Mouse (Mus musculus): ENCODE data around the gene Gm20388. TPM values are rescaled to one million over a fixed set of nuclear protein-coding genes. Genes with fewer than 3 reads are reported as not detected.

The Gm20388 gene
- polyA plus RNA-seq, 1 experiment from 2014 or later, result not detected

- no peak for ATAC-seq (ENCODE audit: extremely low read depth, insufficient number of reproducible peaks, low FRiP score, low TSS enrichment)
- no peak overlapping the region for H3K4me3 ChIP-seq
- H3K9me3 ChIP-seq, result no peaks in the 10 kb centered on the region
- peaks cover 44% of the 10 kb centered on the region for H3K4me1 ChIP-seq
- no peak overlapping the region for H3K4me2 ChIP-seq
- WGBS, result 49% methylated on average over 9 of the region's 9 CpGs
- no peaks in the 10 kb centered on the region for H3K36me3 ChIP-seq
- H3K27ac ChIP-seq (replicated peaks), result peak overlapping the region; percentile 21
- 0 out of 2 replicates have a peak overlapping the region, but pooled peaks have one; percentile 3 for H3K9ac ChIP-seq
- peaks cover 11% of the 10 kb centered on the region for H3K27me3 ChIP-seq (replicated peaks)
These were observed 1964.9 kb downstream of the Gm20388 start for GRCm38 (mm10) chr8:121875517-121875916.

- no peaks in the 10 kb centered on the region for H3K9me3 ChIP-seq
- no peak overlapping the region for H3K4me3 ChIP-seq
- no peak for ATAC-seq (ENCODE audit: extremely low read depth, insufficient number of reproducible peaks, low FRiP score, low TSS enrichment)
- peaks cover 51% of the 10 kb centered on the region for H3K4me1 ChIP-seq
- 55% methylated on average over 5 of the region's 5 CpGs for WGBS
- no peak overlapping the region for H3K27ac ChIP-seq (replicated peaks)
- peaks cover 11% of the 10 kb centered on the region for H3K27me3 ChIP-seq (replicated peaks)
- no peak overlapping the region; the same call in 1 of the 2 replicates for H3K9ac ChIP-seq
- no peak overlapping the region for H3K4me2 ChIP-seq
- peaks cover 3% of the 10 kb centered on the region for H3K36me3 ChIP-seq
These were observed 1966.6 kb downstream of the Gm20388 start for GRCm38 (mm10) chr8:121877212-121877611.

- H3K27me3 ChIP-seq (replicated peaks), result peaks cover 7% of the 10 kb centered on the region
- whole genome bisulfite sequencing, result 84% methylated on average over 7 of the region's 7 CpGs
- peaks cover 10% of the 10 kb centered on the region for H3K36me3 ChIP-seq
- no peak overlapping the region for H3K4me3 ChIP-seq
- H3K27ac ChIP-seq (replicated peaks), result no peak overlapping the region
- H3K4me1 ChIP-seq, result peaks cover 46% of the 10 kb centered on the region
- ATAC-seq (ENCODE audit: extremely low read depth, insufficient number of reproducible peaks, low FRiP score, low TSS enrichment), result no peak
- H3K4me2 ChIP-seq, result no peak overlapping the region
- H3K9me3 ChIP-seq, result no peaks in the 10 kb centered on the region
- H3K9ac ChIP-seq, result no peak overlapping the region
These were observed 1967.3 kb downstream of the Gm20388 start for GRCm38 (mm10) chr8:121877828-121878480.

- H3K9ac ChIP-seq, result no peak overlapping the region
- H3K4me3 ChIP-seq, result no peak overlapping the region
- ATAC-seq (ENCODE audit: extremely low read depth, insufficient number of reproducible peaks, low FRiP score, low TSS enrichment), result no peak
- no peak overlapping the region for H3K4me2 ChIP-seq
- no peaks in the 10 kb centered on the region for H3K9me3 ChIP-seq
- peaks cover 28% of the 10 kb centered on the region for H3K36me3 ChIP-seq
- 90% methylated on average over 3 of the region's 3 CpGs for WGBS
- no peak overlapping the region for H3K27ac ChIP-seq (replicated peaks)
- H3K27me3 ChIP-seq (replicated peaks), result no peaks in the 10 kb centered on the region
- H3K4me1 ChIP-seq, result peaks cover 36% of the 10 kb centered on the region
These were observed 1969.1 kb downstream of the Gm20388 start for GRCm38 (mm10) chr8:121879712-121880111.

- peaks cover 39% of the 10 kb centered on the region for H3K36me3 ChIP-seq
- H3K4me1 ChIP-seq, result peaks cover 25% of the 10 kb centered on the region
- 17% methylated on average over 1 of the region's 1 CpGs for WGBS
- peak overlapping the region; percentile 65 for H3K27ac ChIP-seq (replicated peaks)
- no peak overlapping the region for H3K4me2 ChIP-seq
- no peaks in the 10 kb centered on the region for H3K9me3 ChIP-seq
- H3K4me3 ChIP-seq, result no peak overlapping the region
- H3K9ac ChIP-seq, result no peak overlapping the region
- ATAC-seq (ENCODE audit: extremely low read depth, insufficient number of reproducible peaks, low FRiP score, low TSS enrichment), result peak; percentile 8; the same call in 1 of the 2 replicates
- H3K27me3 ChIP-seq (replicated peaks), result no peaks in the 10 kb centered on the region
These were observed 1970.2 kb downstream of the Gm20388 start for GRCm38 (mm10) chr8:121880818-121881217.

- H3K4me3 ChIP-seq, result no peak overlapping the region
- H3K4me1 ChIP-seq, result peaks cover 22% of the 10 kb centered on the region
- peak overlapping the region; percentile 65 for H3K27ac ChIP-seq (replicated peaks)
- no peak overlapping the region for H3K4me2 ChIP-seq
- no peak overlapping the region for H3K9ac ChIP-seq
- 87% methylated on average over 5 of the region's 5 CpGs for WGBS
- H3K27me3 ChIP-seq (replicated peaks), result no peaks in the 10 kb centered on the region
- peaks cover 50% of the 10 kb centered on the region for H3K36me3 ChIP-seq
- ATAC-seq (ENCODE audit: extremely low read depth, insufficient number of reproducible peaks, low FRiP score, low TSS enrichment), result no peak
- H3K9me3 ChIP-seq, result no peaks in the 10 kb centered on the region
These were observed 1971.3 kb downstream of the Gm20388 start for GRCm38 (mm10) chr8:121881921-121882320.

GRCm38 (mm10) chr8:121884181-121884580 lies 1973.5 kb downstream of the Gm20388 start:
- Histone ChIP-seq H3K27me3 (replicated peaks) (no peaks in the 10 kb centered on the region), H3K9ac (no peak overlapping the region), H3K4me3 (no peak overlapping the region), H3K27ac (replicated peaks) (no peak overlapping the region), H3K4me2 (no peak overlapping the region), H3K4me1 (peaks cover 17% of the 10 kb centered on the region), H3K36me3 (peaks cover 65% of the 10 kb centered on the region), H3K9me3 (no peaks in the 10 kb centered on the region)
- WGBS, result 82% methylated on average over 3 of the region's 3 CpGs
- ATAC-seq (ENCODE audit: extremely low read depth, insufficient number of reproducible peaks, low FRiP score, low TSS enrichment), result no peak

GRCm38 (mm10) chr8:121885001-121885400 lies 1974.4 kb downstream of the Gm20388 start:
- 90% methylated on average over 9 of the region's 9 CpGs for WGBS
- no peak for ATAC-seq (ENCODE audit: extremely low read depth, insufficient number of reproducible peaks, low FRiP score, low TSS enrichment)
- H3K4me1 ChIP-seq, result peaks cover 17% of the 10 kb centered on the region
- H3K9me3 ChIP-seq, result no peaks in the 10 kb centered on the region
- no peak overlapping the region for H3K9ac ChIP-seq
- no peaks in the 10 kb centered on the region for H3K27me3 ChIP-seq (replicated peaks)
- no peak overlapping the region for H3K4me3 ChIP-seq
- no peak overlapping the region for H3K27ac ChIP-seq (replicated peaks)
- no peak overlapping the region for H3K4me2 ChIP-seq
- H3K36me3 ChIP-seq, result peaks cover 65% of the 10 kb centered on the region

- H3K27me3 ChIP-seq (replicated peaks), result no peaks in the 10 kb centered on the region
- WGBS, result 84% methylated on average over 6 of the region's 6 CpGs
- H3K36me3 ChIP-seq, result peaks cover 65% of the 10 kb centered on the region
- ATAC-seq (ENCODE audit: extremely low read depth, insufficient number of reproducible peaks, low FRiP score, low TSS enrichment), result no peak
- no peaks in the 10 kb centered on the region for H3K9me3 ChIP-seq
- no peak overlapping the region for H3K4me2 ChIP-seq
- peaks cover 16% of the 10 kb centered on the region for H3K4me1 ChIP-seq
- no peak overlapping the region for H3K9ac ChIP-seq
- H3K27ac ChIP-seq (replicated peaks), result no peak overlapping the region
- H3K4me3 ChIP-seq, result no peak overlapping the region
These were observed 1974.8 kb downstream of the Gm20388 start for GRCm38 (mm10) chr8:121885433-121885832.

GRCm38 (mm10) chr8:121887547-121887946 lies 1976.9 kb downstream of the Gm20388 start:
- H3K27me3 ChIP-seq (replicated peaks), result no peaks in the 10 kb centered on the region
- no peaks in the 10 kb centered on the region for H3K9me3 ChIP-seq
- H3K4me3 ChIP-seq, result no peak overlapping the region
- peaks cover 3% of the 10 kb centered on the region; the same call in 1 of the 2 replicates for H3K4me1 ChIP-seq
- peaks cover 59% of the 10 kb centered on the region for H3K36me3 ChIP-seq
- H3K27ac ChIP-seq (replicated peaks), result no peak overlapping the region
- no peak for ATAC-seq (ENCODE audit: extremely low read depth, insufficient number of reproducible peaks, low FRiP score, low TSS enrichment)
- H3K4me2 ChIP-seq, result no peak overlapping the region
- no peak overlapping the region for H3K9ac ChIP-seq
- WGBS, result 74% methylated on average over 1 of the region's 1 CpGs

- peaks cover 11% of the 10 kb centered on the region for H3K4me1 ChIP-seq
- H3K9me3 ChIP-seq, result no peaks in the 10 kb centered on the region
- H3K9ac ChIP-seq, result no peak overlapping the region
- H3K36me3 ChIP-seq, result peaks cover 44% of the 10 kb centered on the region
- H3K4me2 ChIP-seq, result no peak overlapping the region
- H3K27me3 ChIP-seq (replicated peaks), result no peaks in the 10 kb centered on the region
- no peak overlapping the region for H3K27ac ChIP-seq (replicated peaks)
- H3K4me3 ChIP-seq, result no peak overlapping the region
- WGBS, result 89% methylated on average over 1 of the region's 1 CpGs
- no peak for ATAC-seq (ENCODE audit: extremely low read depth, insufficient number of reproducible peaks, low FRiP score, low TSS enrichment)
These were observed 1978.7 kb downstream of the Gm20388 start for GRCm38 (mm10) chr8:121889317-121889716.

All from heart, embryonic 13.5 days (tissue).